Mouse (Mus musculus) neutrophil, adult 5-6 weeks (primary cell): Measurements from ENCODE around the gene Ifit1. TPM values are rescaled to one million over a fixed set of nuclear protein-coding genes. Genes with fewer than 3 reads are reported as not detected.

Experiments
- total RNA-seq: library from RNA; stranded (forward); fragments of 200-1000 nt; gene quantifications from 2 replicates; pipeline ENCODE4 v1.2.3, GENCODE M21; 2017

The Ifit1 gene
- total RNA-seq, 1 experiment from 2014 or later = 36.0 TPM

Other genes starting within 250 kb of the Ifit1 start
- not detected in 2 replicates for gene Ch25h, start 165.7 kb upstream of the Ifit1 start, total RNA-seq
- gene Lipa, start 113.4 kb upstream of the Ifit1 start, total RNA-seq = 36.2 and 41.1 TPM in 2 replicates
- 27.8 and 32.2 TPM in 2 replicates for gene Ifit2, start 90.2 kb upstream of the Ifit1 start, total RNA-seq
- 102 and 104 TPM in 2 replicates for gene Ifit3, start 57.3 kb upstream of the Ifit1 start, total RNA-seq
- 40.4 and 41.9 TPM in 2 replicates for gene Ifit1bl1, start 38.9 kb upstream of the Ifit1 start, total RNA-seq
- gene Ifit3b, start 32.9 kb upstream of the Ifit1 start, total RNA-seq = 46.0 and 50.7 TPM in 2 replicates
- gene Ifit1bl2, start 128 bp upstream of the Ifit1 start, total RNA-seq = 24.3 and 27.7 TPM in 2 replicates
- gene Slc16a12, start 106.4 kb downstream of the Ifit1 start, total RNA-seq = 0.61 TPM in 1 of 2 replicates, not detected in the other
- gene Pank1, start 238.6 kb downstream of the Ifit1 start, total RNA-seq = 2.7 and 4.1 TPM in 2 replicates